Mouse (Mus musculus) forebrain, embryonic 11.5 days (tissue): ENCODE measurements around the gene Ak5. TPM values are rescaled to one million over a fixed set of nuclear protein-coding genes. Genes with fewer than 3 reads are reported as not detected.
"Not testable (repeated sequence)": the region's sequence is repeated elsewhere in the genome, so short reads cannot be mapped to it uniquely, and the experiment has no call there.

Experiments
- ATAC-seq: fragments of 200-750 bp; cut with Nextera tagmentation; replicated peaks from 2 replicates; pipeline ENCODE4 v1.8.0; 2017; ENCODE audit warnings: moderate TSS enrichment; ENCODE audit not compliant: low FRiP score
- DNase-seq: peaks from one replicate; pipeline ENCODE4 v3.0.0-alpha.2; 2017; ENCODE audit warnings: low spot score
- H3K27ac ChIP-seq: fragments of 300-500 bp; sonication (generic); 2 replicates; pipeline ENCODE4 v1.5.1; 2014; ENCODE audit warnings: low read depth, low read length
- H3K27me3 ChIP-seq: fragments of 300-500 bp; sonication (generic); 2 replicates; pipeline ENCODE4 v1.6.1; 2014; ENCODE audit warnings: mild to moderate bottlenecking, low read length, mixed read lengths; ENCODE audit not compliant: control insufficient read depth, insufficient read depth
- H3K36me3 ChIP-seq: fragments of 300-500 bp; sonication (generic); 2 replicates; pipeline ENCODE4 v1.6.1; 2014; ENCODE audit warnings: mild to moderate bottlenecking, low read length, moderate library complexity, mixed read lengths; ENCODE audit not compliant: control insufficient read depth, insufficient read depth
- H3K4me1 ChIP-seq: fragments of 300-500 bp; sonication (generic); replicated peaks from 2 replicates; pipeline ENCODE4 v1.6.1; 2014; ENCODE audit warnings: low read length, mixed read lengths; ENCODE audit not compliant: control insufficient read depth, insufficient read depth
- H3K4me2 ChIP-seq: fragments of 300-500 bp; sonication (generic); 2 replicates; pipeline ENCODE4 v1.6.1; 2014; ENCODE audit warnings: low read depth, mild to moderate bottlenecking, low read length, moderate library complexity, mixed read lengths; ENCODE audit not compliant: severe bottlenecking
- H3K4me3 ChIP-seq: fragments of 300-500 bp; sonication (generic); 2 replicates; pipeline ENCODE4 v1.5.1; 2014; ENCODE audit warnings: low read depth, low read length
- H3K9ac ChIP-seq: fragments of 300-500 bp; sonication (generic); 2 replicates; pipeline ENCODE4 v1.6.1; 2014; ENCODE audit warnings: low read length
- H3K9me3 ChIP-seq: fragments of 300-500 bp; sonication (generic); 2 replicates; pipeline ENCODE4 v1.6.1; 2016; ENCODE audit warnings: low read length, mixed read lengths; ENCODE audit not compliant: control insufficient read depth
- WGBS: fragments of 180-500 bp; shearing (Covaris S2); extraction: QIAGEN DNeasy Blood & Tissue Kit; methylation state at CpG from one replicate; pipeline ENCODE4 v1.1.7; 2014; 5-methylcytosine and 5-hydroxymethylcytosine counted together
- polyA plus RNA-seq: library from polyadenylated mRNA; unstranded; fragments of >200 nt; fragmentation: Nextera tagmentation; extraction: Ambion mirVana; gene quantifications from 2 replicates; pipeline ENCODE4 v1.2.1, GENCODE M21; 2014

Ak5 gene
- polyA plus RNA-seq, 1 experiment from 2014 or later, result 0.87 TPM

DNA sequence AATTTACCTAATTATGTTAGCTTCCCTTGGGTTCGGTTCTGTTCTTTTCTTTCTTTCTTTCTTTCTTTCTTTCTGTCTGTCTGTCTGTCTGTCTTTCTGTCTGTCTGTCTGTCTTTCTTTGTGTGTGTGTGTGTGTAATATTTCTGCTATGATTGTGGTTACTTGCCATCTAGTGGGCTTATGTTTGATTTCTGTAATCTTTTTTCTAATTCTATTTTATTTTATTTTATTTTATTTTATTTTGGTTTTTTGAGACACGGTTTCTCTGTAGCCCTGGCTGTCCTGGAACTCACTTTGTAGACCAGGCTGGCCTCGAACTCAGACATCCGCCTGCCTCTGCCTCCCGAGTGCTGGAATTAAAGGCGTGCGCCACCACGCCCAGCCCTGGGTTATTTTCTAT, 33.4 kb upstream of the Ak5 start:
- not testable (repeated sequence) for H3K4me3 ChIP-seq, H3K4me1 ChIP-seq, H3K27me3 ChIP-seq, DNase-seq, H3K4me2 ChIP-seq, H3K36me3 ChIP-seq, H3K9me3 ChIP-seq, H3K9ac ChIP-seq, H3K27ac ChIP-seq, ATAC-seq
- 93% methylated on average over 8 of the region's 8 CpGs for WGBS

- Histone ChIP-seq H3K4me2 (no peak overlapping the region), H3K27me3 (no peaks in the 10 kb centered on the region), H3K4me1 (no peaks in the 10 kb centered on the region), H3K9ac (no peak overlapping the region), H3K27ac (no peak overlapping the region), H3K4me3 (no peak overlapping the region), H3K9me3 (no peaks in the 10 kb centered on the region), H3K36me3 (no peaks in the 10 kb centered on the region)
- ATAC-seq, result no peak
- no peak for DNase-seq
- WGBS, result 78% methylated on average over 8 of the region's 8 CpGs
Measured at GRCm38 (mm10) chr3:152699261-152699660, 31.1 kb upstream of the Ak5 start.

GRCm38 (mm10) chr3:152698017-152698416, 29.9 kb upstream of the Ak5 start:
- no peak overlapping the region for H3K4me3 ChIP-seq
- H3K27me3 ChIP-seq, result no peaks in the 10 kb centered on the region
- H3K27ac ChIP-seq, result no peak overlapping the region
- H3K4me1 ChIP-seq, result no peaks in the 10 kb centered on the region
- no peak overlapping the region for H3K9ac ChIP-seq
- ATAC-seq (no peak), DNase-seq (no peak)
- 82% methylated on average over 5 of the region's 5 CpGs for WGBS
- H3K9me3 ChIP-seq, result no peaks in the 10 kb centered on the region
- no peak overlapping the region for H3K4me2 ChIP-seq
- no peaks in the 10 kb centered on the region for H3K36me3 ChIP-seq

GRCm38 (mm10) chr3:152694950-152695349, 26.8 kb upstream of the Ak5 start:
- H3K9me3 ChIP-seq, result no peaks in the 10 kb centered on the region
- DNase-seq, result no peak
- H3K4me2 ChIP-seq, result no peak overlapping the region
- H3K9ac ChIP-seq, result no peak overlapping the region
- no peak overlapping the region for H3K27ac ChIP-seq
- no peaks in the 10 kb centered on the region for H3K36me3 ChIP-seq
- H3K4me3 ChIP-seq, result no peak overlapping the region
- ATAC-seq, result no peak
- no peaks in the 10 kb centered on the region for H3K27me3 ChIP-seq
- 91% methylated on average over 3 of the region's 3 CpGs for WGBS
- no peaks in the 10 kb centered on the region for H3K4me1 ChIP-seq

GRCm38 (mm10) chr3:152689105-152689504, 20.9 kb upstream of the Ak5 start:
- H3K27me3 ChIP-seq, result no peaks in the 10 kb centered on the region
- H3K4me2 ChIP-seq, result no peak overlapping the region
- H3K36me3 ChIP-seq, result no peaks in the 10 kb centered on the region
- 89% methylated on average over 9 of the region's 9 CpGs for WGBS
- H3K9me3 ChIP-seq, result no peaks in the 10 kb centered on the region
- no peaks in the 10 kb centered on the region for H3K4me1 ChIP-seq
- DNase-seq (no peak), ATAC-seq (no peak)
- H3K27ac ChIP-seq, result no peak overlapping the region
- H3K9ac ChIP-seq, result no peak overlapping the region
- H3K4me3 ChIP-seq, result no peak overlapping the region

DNA sequence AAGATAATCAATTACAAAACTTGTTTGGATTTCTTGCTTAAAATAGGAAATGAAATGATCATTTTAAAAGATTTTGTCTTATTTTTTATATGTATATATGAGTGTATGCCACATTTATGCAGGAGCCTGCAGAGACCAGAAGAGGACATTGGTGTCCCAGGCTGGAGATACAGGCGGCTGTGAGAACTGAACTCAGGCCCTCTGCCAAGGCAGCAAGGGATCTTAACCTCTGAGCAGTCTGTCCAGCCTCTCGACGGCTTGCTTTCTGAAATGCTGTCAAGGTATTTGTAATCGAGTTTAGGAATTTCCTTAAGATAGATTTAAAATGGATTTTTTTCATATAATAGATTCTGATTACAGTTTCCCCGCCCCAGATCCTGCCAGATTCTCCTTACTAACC, 20.4 kb upstream of the Ak5 start:
- Histone ChIP-seq H3K4me3 (no peak overlapping the region), H3K36me3 (no peaks in the 10 kb centered on the region), H3K4me1 (no peaks in the 10 kb centered on the region), H3K9ac (no peak overlapping the region), H3K27ac (no peak overlapping the region), H3K27me3 (no peaks in the 10 kb centered on the region), H3K4me2 (no peak overlapping the region), H3K9me3 (no peaks in the 10 kb centered on the region)
- WGBS, result 83% methylated on average over 5 of the region's 5 CpGs
- DNase-seq (no peak), ATAC-seq (no peak)

DNA sequence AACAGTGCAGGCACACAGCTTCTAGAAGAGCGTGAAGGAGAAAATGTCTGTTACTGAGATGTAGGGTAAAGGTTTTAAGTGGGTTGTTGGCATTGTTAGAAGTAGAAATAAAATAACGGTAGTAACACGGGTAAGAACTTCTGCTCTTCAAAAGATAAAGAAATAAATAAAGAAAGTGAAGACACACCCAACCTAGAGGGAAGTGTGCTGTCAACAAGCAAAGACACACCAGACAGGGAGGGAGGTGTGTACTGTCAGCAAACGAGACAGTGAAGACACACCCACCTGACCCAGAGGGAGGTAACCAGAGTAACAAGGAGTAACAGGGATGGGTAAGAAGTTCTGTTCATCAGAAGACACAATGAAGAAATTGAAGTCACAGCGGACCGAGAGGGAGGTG, 6.5 kb upstream of the Ak5 start:
- ATAC-seq, result no peak
- no peaks in the 10 kb centered on the region for H3K27me3 ChIP-seq
- 87% methylated on average over 6 of the region's 6 CpGs for WGBS
- H3K9ac ChIP-seq, result no peak overlapping the region
- no peak overlapping the region for H3K27ac ChIP-seq
- H3K36me3 ChIP-seq, result no peaks in the 10 kb centered on the region
- no peaks in the 10 kb centered on the region for H3K4me1 ChIP-seq
- H3K9me3 ChIP-seq, result no peaks in the 10 kb centered on the region
- H3K4me2 ChIP-seq, result no peak overlapping the region
- no peak overlapping the region for H3K4me3 ChIP-seq
- DNase-seq, result no peak

GRCm38 (mm10) chr3:152669783-152670182, 1.6 kb upstream of the Ak5 start:
- Histone ChIP-seq H3K36me3 (no peaks in the 10 kb centered on the region), H3K4me3 (no peak overlapping the region), H3K4me2 (no peak overlapping the region), H3K27ac (no peak overlapping the region), H3K4me1 (peaks cover 6% of the 10 kb centered on the region), H3K9ac (no peak overlapping the region), H3K9me3 (no peaks in the 10 kb centered on the region), H3K27me3 (peaks cover 25% of the 10 kb centered on the region)
- no peak for DNase-seq
- ATAC-seq, result no peak
- WGBS, result 87% methylated on average over 3 of the region's 3 CpGs

DNA sequence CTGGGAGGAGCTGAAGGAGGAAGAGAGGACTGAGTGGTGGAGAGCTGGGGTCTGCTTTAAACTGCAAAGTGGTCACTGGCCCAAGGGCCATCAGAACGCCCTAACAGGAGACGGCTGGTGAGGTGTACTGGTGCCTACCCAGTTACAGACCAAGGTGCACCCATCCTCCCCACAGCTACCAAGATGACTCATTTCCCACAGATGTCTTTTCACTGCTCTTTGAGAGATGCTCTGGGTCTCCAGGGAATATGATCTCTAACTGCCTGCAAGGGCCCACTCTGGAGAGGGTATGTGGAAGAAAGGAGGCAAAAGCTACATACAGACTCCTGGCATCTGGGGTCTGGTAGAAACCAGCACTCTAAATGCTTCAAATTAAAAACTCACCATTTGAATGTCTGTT, 633 bp upstream of the Ak5 start:
- Histone ChIP-seq H3K27me3 (peaks cover 25% of the 10 kb centered on the region), H3K4me2 (no peak overlapping the region), H3K36me3 (no peaks in the 10 kb centered on the region), H3K9ac (no peak overlapping the region), H3K27ac (no peak overlapping the region), H3K4me1 (peaks cover 6% of the 10 kb centered on the region), H3K9me3 (no peaks in the 10 kb centered on the region), H3K4me3 (no peak overlapping the region)
- 68% methylated on average over 2 of the region's 2 CpGs for WGBS
- DNase-seq (no peak), ATAC-seq (0 out of 2 replicates have a peak, but pooled peaks have one; percentile 28)
